Mouse (Mus musculus): Measurements from ENCODE around the gene Epn2. TPM values are rescaled to one million over a fixed set of nuclear protein-coding genes. Genes with fewer than 3 reads are reported as not detected.

The Epn2 gene
- polyA plus RNA-seq, 1 experiment from 2014 or later = 17.8 TPM

DNA sequence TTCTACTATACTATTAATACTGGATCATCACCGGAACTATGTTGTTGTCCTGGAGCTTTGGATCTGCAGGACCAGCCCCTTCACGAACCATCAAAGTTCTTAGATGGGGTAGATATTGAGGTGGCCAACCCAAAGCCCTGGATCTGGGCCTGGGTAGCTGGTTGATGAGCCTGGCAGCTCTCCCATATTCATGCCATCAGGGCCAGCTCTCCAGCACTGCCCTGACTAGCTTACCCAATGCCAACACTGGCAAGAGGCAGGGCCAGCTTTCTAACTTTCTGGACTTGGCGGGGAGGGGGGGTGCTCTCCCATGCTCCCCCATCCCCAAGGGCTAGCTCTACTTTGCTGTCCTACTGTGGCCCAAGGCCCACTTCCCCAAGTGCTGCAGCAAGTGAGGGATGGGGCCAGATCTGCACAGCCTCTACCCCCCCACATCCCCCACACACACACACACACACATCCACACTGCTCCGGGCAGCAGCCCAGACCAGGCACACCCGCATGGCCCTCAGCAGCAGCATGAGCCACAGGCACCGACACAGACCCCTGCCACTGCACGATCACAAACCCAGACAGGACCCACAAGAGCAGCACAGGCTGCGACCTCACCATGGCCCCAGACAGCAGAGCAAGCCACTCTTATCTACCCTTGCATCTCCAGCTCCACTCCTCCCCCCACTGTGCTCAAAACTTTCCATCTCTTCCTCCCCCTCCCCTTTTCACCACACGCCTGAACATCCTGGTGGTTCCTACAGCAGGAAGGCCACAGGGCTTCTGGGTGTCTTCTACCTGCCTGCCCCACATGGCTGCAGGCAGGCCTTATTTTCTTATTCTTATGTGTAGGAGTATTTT, 98.0 kb downstream of the Epn2 start:
- Histone ChIP-seq H3K27me3 (ENCODE audit: control insufficient read depth, insufficient read depth, low read length) (no peaks in the 10 kb centered on the region), H3K9me3 (ENCODE audit: control insufficient read depth, low read length) (no peaks in the 10 kb centered on the region), H3K27ac (replicated peaks) (no peak overlapping the region), H3K9ac (ENCODE audit: low read length) (no peak overlapping the region), H3K4me2 (replicated peaks; ENCODE audit: low read depth) (no peak overlapping the region), H3K4me3 (ENCODE audit: low read depth, low read length) (no peak overlapping the region), H3K4me1 (replicated peaks; ENCODE audit: control insufficient read depth, insufficient read depth) (peaks cover 7% of the 10 kb centered on the region; the same call in 1 of the 2 replicates), H3K36me3 (ENCODE audit: control insufficient read depth, insufficient read depth, low read length) (no peaks in the 10 kb centered on the region)
- DNase-seq (ENCODE audit: low spot score) = no peak
- TF ChIP-seq CTCF (IDR thresholded peaks at IDR 0.05; ENCODE audit: low read depth) (no peak), EP300 (optimal IDR thresholded peaks at IDR 0.05) (no peak)
- 51% methylated on average over 9 of the region's 9 CpGs for WGBS
- no peak for ATAC-seq (ENCODE audit: low FRiP score, low TSS enrichment)

DNA sequence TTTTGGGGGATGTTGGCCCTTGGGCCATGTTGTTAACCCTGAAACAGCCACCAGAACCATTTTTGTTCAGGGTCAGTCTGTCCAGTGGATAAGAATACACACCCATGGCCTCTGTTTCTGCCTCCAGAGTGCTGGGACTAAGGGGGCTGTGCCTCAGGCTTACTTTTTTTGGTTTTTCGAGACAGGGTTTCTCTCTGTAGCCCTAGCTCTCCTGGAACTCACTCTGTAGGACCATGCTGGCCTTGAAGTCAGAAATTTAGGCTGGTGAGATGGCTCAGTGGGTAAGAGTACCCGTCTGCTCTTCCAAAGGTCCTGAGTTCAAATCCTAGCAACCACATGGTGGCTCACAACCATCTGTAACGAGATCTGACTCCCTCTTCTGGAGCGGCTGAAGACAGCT, 100.7 kb downstream of the Epn2 start:
- H3K4me3 ChIP-seq (ENCODE audit: low read depth, low read length) = no peak overlapping the region
- no peak overlapping the region for H3K9ac ChIP-seq (ENCODE audit: low read length)
- TF ChIP-seq CTCF (IDR thresholded peaks at IDR 0.05; ENCODE audit: low read depth) = no peak
- TF ChIP-seq EP300 (optimal IDR thresholded peaks at IDR 0.05) = no peak
- WGBS = 85% methylated on average over 4 of the region's 4 CpGs
- no peak overlapping the region for H3K4me2 ChIP-seq (replicated peaks; ENCODE audit: low read depth)
- DNase-seq (ENCODE audit: low spot score) (no peak), ATAC-seq (ENCODE audit: low FRiP score, low TSS enrichment) (no peak)
- H3K4me1 ChIP-seq (replicated peaks; ENCODE audit: control insufficient read depth, insufficient read depth) = 0 out of 2 replicates have a peak, but pooled peaks cover 3% of the 10 kb centered on the region
- H3K36me3 ChIP-seq (ENCODE audit: control insufficient read depth, insufficient read depth, low read length) = no peaks in the 10 kb centered on the region
- no peaks in the 10 kb centered on the region for H3K27me3 ChIP-seq (ENCODE audit: control insufficient read depth, insufficient read depth, low read length)
- H3K27ac ChIP-seq (replicated peaks) = no peak overlapping the region
- no peaks in the 10 kb centered on the region for H3K9me3 ChIP-seq (ENCODE audit: control insufficient read depth, low read length)

DNA sequence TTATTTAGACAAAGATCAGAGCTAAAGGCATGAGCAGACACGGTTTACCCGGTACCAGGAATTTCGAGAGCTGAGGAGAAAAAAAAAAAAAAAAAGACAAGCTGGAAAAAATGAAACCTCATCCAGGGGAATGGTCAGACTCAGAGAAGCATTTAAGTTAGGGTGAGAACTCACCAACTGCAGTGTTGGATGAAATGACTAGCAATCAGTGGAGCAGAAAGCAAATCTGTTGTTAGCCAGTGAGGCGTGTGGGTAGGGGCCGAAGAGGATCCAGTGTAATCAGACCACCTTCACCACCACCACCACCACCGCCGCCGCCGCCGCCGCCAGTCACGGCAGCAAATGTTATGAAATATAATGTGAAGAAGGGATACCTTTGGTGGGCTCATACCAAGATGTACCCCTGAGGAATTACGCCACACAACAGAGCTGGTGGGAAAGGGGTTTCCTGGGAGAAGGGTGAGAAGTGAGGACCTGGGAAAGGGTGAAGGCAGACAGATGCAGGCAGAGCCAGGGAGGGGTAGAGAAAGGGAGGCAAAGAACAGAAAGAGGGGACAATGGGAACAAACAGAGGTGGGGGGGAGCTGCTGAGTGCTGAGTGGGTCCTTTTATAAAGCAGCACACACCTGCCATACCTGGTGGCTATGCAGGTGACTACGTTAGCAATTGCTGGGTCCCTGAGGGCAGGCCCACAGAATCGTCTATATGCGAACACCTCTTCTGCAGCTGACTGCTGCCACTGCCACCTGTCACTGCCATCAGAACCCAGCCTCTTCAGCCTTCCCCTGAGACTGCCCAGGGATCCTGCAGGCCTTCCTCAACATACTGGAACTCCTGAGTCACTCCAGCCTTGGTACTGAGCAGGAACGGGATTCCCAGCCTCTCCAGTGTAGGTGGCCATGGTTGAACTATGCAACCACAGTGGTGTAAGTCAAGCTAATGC, 101.7 kb downstream of the Epn2 start:
- TF ChIP-seq EP300 (optimal IDR thresholded peaks at IDR 0.05) = no peak
- TF ChIP-seq CTCF (IDR thresholded peaks at IDR 0.05; ENCODE audit: low read depth) = no peak
- Histone ChIP-seq H3K9ac (ENCODE audit: low read length) (no peak overlapping the region), H3K36me3 (ENCODE audit: control insufficient read depth, insufficient read depth, low read length) (no peaks in the 10 kb centered on the region), H3K27me3 (ENCODE audit: control insufficient read depth, insufficient read depth, low read length) (no peaks in the 10 kb centered on the region), H3K27ac (replicated peaks) (no peak overlapping the region), H3K4me1 (replicated peaks; ENCODE audit: control insufficient read depth, insufficient read depth) (0 out of 2 replicates have a peak, but pooled peaks cover 3% of the 10 kb centered on the region), H3K4me3 (ENCODE audit: low read depth, low read length) (no peak overlapping the region), H3K9me3 (ENCODE audit: control insufficient read depth, low read length) (no peaks in the 10 kb centered on the region), H3K4me2 (replicated peaks; ENCODE audit: low read depth) (peak overlapping the region; percentile 44)
- DNase-seq (ENCODE audit: low spot score) = no peak
- ATAC-seq (ENCODE audit: low FRiP score, low TSS enrichment) = no peak
- WGBS = 63% methylated on average over 17 of the region's 17 CpGs

- ATAC-seq (ENCODE audit: low FRiP score, low TSS enrichment) (no peak), DNase-seq (ENCODE audit: low spot score) (peak; percentile 56)
- WGBS = 29% methylated on average over 12 of the region's 12 CpGs
These were observed 102.6 kb downstream of the Epn2 start for GRCm38 (mm10) chr11:61476786-61477382.

GRCm38 (mm10) chr11:61473630-61474029, 105.9 kb downstream of the Epn2 start:
- ATAC-seq (ENCODE audit: low FRiP score, low TSS enrichment) (no peak), DNase-seq (ENCODE audit: low spot score) (no peak)
- Histone ChIP-seq H3K4me2 (replicated peaks; ENCODE audit: low read depth) (no peak overlapping the region), H3K27ac (replicated peaks) (no peak overlapping the region), H3K4me3 (ENCODE audit: low read depth, low read length) (no peak overlapping the region), H3K9me3 (ENCODE audit: control insufficient read depth, low read length) (no peaks in the 10 kb centered on the region), H3K9ac (ENCODE audit: low read length) (no peak overlapping the region), H3K27me3 (ENCODE audit: control insufficient read depth, insufficient read depth, low read length) (no peaks in the 10 kb centered on the region), H3K36me3 (ENCODE audit: control insufficient read depth, insufficient read depth, low read length) (no peaks in the 10 kb centered on the region), H3K4me1 (replicated peaks; ENCODE audit: control insufficient read depth, insufficient read depth) (0 out of 2 replicates have a peak, but pooled peaks cover 3% of the 10 kb centered on the region)
- 57% methylated on average over 4 of the region's 4 CpGs for WGBS
- TF ChIP-seq EP300 (optimal IDR thresholded peaks at IDR 0.05) = no peak
- TF ChIP-seq CTCF (IDR thresholded peaks at IDR 0.05; ENCODE audit: low read depth) = no peak

More at GRCm38 (mm10) chr11:61476786-61477382, 102.6 kb downstream of the Epn2 start:
- no peak overlapping the region for H3K4me3 ChIP-seq (ENCODE audit: low read depth, low read length)
- no peak for TF ChIP-seq CTCF (IDR thresholded peaks at IDR 0.05; ENCODE audit: low read depth)
- TF ChIP-seq EP300 (optimal IDR thresholded peaks at IDR 0.05) = no peak
- no peaks in the 10 kb centered on the region for H3K36me3 ChIP-seq (ENCODE audit: control insufficient read depth, insufficient read depth, low read length)
- no peaks in the 10 kb centered on the region for H3K9me3 ChIP-seq (ENCODE audit: control insufficient read depth, low read length)
- peak overlapping the region; percentile 44 for H3K4me2 ChIP-seq (replicated peaks; ENCODE audit: low read depth)
- H3K27me3 ChIP-seq (ENCODE audit: control insufficient read depth, insufficient read depth, low read length) = no peaks in the 10 kb centered on the region
- H3K4me1 ChIP-seq (replicated peaks; ENCODE audit: control insufficient read depth, insufficient read depth) = 0 out of 2 replicates have a peak, but pooled peaks cover 3% of the 10 kb centered on the region
- no peak overlapping the region for H3K9ac ChIP-seq (ENCODE audit: low read length)
- no peak overlapping the region for H3K27ac ChIP-seq (replicated peaks)

Measured in stomach, postnatal 0 days (tissue).